Mouse (Mus musculus) liver, embryonic 14.5 days (tissue): ENCODE measurements around the gene Lrrc2.
A peak's percentile ranks its signal among the peaks of the same experiment; 100 is the strongest.

Experiments
- CTCF ChIP-seq: IDR thresholded peaks from 2 replicates; pipeline ENCODE4 v1.5.1; 2016; ENCODE audit warnings: antibody characterized with exemption, low read depth, control low read depth
- EP300 ChIP-seq: IDR thresholded peaks from 2 replicates; pipeline ENCODE4 v1.6.1; 2016; ENCODE audit warnings: antibody characterized with exemption, low read depth

GRCm38 (mm10) chr9:110922759-110923158 lies 28.6 kb upstream of the Lrrc2 start:
- TF ChIP-seq CTCF (peak; percentile 89), EP300 (no peak)
